Mouse (Mus musculus) bone marrow, adult 2 months (tissue): ENCODE data around the gene Wdr92. TPM values are rescaled to one million over a fixed set of nuclear protein-coding genes. Genes with fewer than 3 reads are reported as not detected.

ENCODE experiments used
- H3K27ac ChIP-seq: fragments of 200-500 bp; 2 replicates; pipeline ENCODE4 v1.5.1; 2012; ENCODE audit warnings: low read depth, mild to moderate bottlenecking, control low read depth, inconsistent platforms, low read length; ENCODE audit not compliant: control insufficient read depth, poor library complexity, insufficient read depth
- H3K4me1 ChIP-seq: fragments of 200-500 bp; 2 replicates; pipeline ENCODE4 v1.6.1; 2011; ENCODE audit warnings: low read length; ENCODE audit not compliant: control insufficient read depth, insufficient read depth
- H3K4me3 ChIP-seq: fragments of 200-500 bp; replicated peaks from 2 replicates; pipeline ENCODE3; 2011; ENCODE audit warnings: mild to moderate bottlenecking, low read depth, low read length, control low read depth; ENCODE audit not compliant: control insufficient read depth
- CTCF ChIP-seq: fragments of 200-500 bp; IDR thresholded peaks from 2 replicates; pipeline ENCODE4 v1.5.1; 2011; ENCODE audit warnings: low read length, control low read depth; ENCODE audit not compliant: control insufficient read depth, insufficient read depth
- POLR2A ChIP-seq: fragments of 200-500 bp; IDR thresholded peaks from 2 replicates; pipeline ENCODE4 v1.6.1; 2011; ENCODE audit warnings: low read depth, mild to moderate bottlenecking, control low read depth, low read length, borderline replicate concordance; ENCODE audit not compliant: control insufficient read depth
- WGBS: fragments of 180-500 bp; shearing (Covaris S2); methylation state at CpG from one replicate; pipeline ENCODE4 v1.1.7; 2018; 5-methylcytosine and 5-hydroxymethylcytosine counted together
- polyA plus RNA-seq: library from polyadenylated mRNA; stranded (reverse); fragments of >200 nt; gene quantifications from 2 replicates; pipeline ENCODE4 v1.2.4, GENCODE M21; 2011; ENCODE audit warnings: low replicate concordance; ENCODE audit not compliant: missing spikeins, insufficient read depth, insufficient read length

Gene Wdr92
- polyA plus RNA-seq, 1 experiment = 11.1 TPM

DNA sequence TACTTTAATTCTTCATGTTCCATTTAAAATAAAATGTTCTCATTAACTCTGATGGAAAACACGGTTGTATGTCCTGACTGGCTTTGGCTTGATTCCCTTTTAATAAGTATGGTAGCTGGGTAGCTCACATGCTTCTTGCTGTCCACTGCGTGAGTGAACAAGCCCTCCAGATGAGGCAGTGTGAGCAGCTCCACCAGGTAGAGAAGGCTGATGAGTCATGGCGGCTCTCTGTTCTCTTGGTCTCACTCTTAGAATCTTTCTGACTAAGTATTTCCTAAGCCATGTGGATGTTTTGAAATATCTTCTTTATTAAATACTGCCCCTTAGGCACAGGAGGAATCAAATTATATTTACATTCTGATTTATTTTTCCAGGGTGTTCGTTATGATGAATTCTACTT is 85.3 kb downstream of the Wdr92 start:
- H3K4me1 ChIP-seq = no peaks in the 10 kb centered on the region
- WGBS = 87% methylated on average over 4 of the region's 4 CpGs
- H3K4me3 ChIP-seq = no peak overlapping the region
- H3K27ac ChIP-seq = no peak overlapping the region
- TF ChIP-seq CTCF (no peak), POLR2A (no peak)

DNA sequence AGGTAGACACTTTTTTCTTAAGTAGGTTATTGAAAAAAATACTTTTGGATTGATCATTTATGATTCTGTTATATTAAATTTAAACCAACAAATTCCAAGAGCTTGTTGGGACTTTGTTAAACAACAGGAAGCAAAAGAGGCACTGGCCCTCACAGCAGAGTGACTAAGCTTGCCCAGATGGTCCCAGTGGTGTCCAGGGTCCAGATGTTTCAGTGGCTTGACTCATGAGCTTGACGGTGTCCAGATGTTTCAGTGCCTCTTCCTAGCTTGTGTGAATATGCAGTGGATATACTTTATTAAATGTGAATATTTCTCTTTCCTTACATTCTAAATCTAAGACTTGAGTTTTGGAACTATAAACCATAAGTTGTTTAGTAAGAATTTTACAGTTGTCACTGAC is 86.9 kb downstream of the Wdr92 start:
- no peak for TF ChIP-seq CTCF
- no peak for TF ChIP-seq POLR2A
- H3K4me3 ChIP-seq = no peak overlapping the region
- 86% methylated on average over 1 of the region's 1 CpGs for WGBS

DNA sequence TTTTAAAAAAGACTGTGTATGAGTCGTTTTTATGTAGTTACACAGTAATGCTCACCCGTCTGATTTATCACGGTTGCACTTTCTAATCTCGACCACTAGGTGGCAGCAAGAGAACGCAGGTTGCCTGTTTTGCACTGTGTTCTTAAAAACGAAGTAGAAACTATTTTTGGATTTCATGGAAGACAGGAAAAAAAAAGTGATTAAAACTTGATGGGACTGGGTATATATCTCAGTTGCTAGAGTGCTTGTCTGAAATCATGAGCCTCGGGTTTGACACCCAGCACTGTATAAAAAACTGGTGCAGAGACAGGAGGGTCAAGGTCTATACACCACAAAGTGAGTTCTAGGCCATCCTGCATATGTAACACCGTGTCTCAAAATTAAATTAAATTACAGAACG is 98.1 kb downstream of the Wdr92 start:
- Histone ChIP-seq H3K27ac (no peak overlapping the region), H3K4me3 (no peak overlapping the region), H3K4me1 (no peaks in the 10 kb centered on the region)
- WGBS = 12% methylated on average over 9 of the region's 9 CpGs
- TF ChIP-seq POLR2A (no peak), CTCF (peak; percentile 51)

More for the DNA sequence above, 86.9 kb downstream of the Wdr92 start:
- no peak overlapping the region for H3K27ac ChIP-seq
- no peaks in the 10 kb centered on the region for H3K4me1 ChIP-seq

Other genes starting within 250 kb of the Wdr92 start
- gene Fbxo48, start 230.7 kb upstream of the Wdr92 start, polyA plus RNA-seq = 1.9 and 4.9 TPM in 2 replicates
- gene Cnrip1, start 130.5 kb upstream of the Wdr92 start, polyA plus RNA-seq = 3.2 and 6.2 TPM in 2 replicates
- gene Plek, start 129.7 kb upstream of the Wdr92 start, polyA plus RNA-seq = 51.3 and 72.7 TPM in 2 replicates
- gene Ppp3r1, start 22.8 kb upstream of the Wdr92 start, polyA plus RNA-seq = 17.9 and 21.5 TPM in 2 replicates
- gene Pno1, start 29.5 kb downstream of the Wdr92 start, polyA plus RNA-seq = 9.6 and 28.6 TPM in 2 replicates
- gene C1d, start 75.5 kb downstream of the Wdr92 start, polyA plus RNA-seq = 40.3 and 51.1 TPM in 2 replicates